Mouse (Mus musculus): ENCODE results near the gene Rad51.

- TF ChIP-seq CTCF (IDR thresholded peaks at IDR 0.05; ENCODE audit: extremely low read depth, insufficient read length, insufficient replicate concordance, low read depth, low read length): no peak
- TF ChIP-seq POLR2A (IDR thresholded peaks at IDR 0.05; ENCODE audit: low read depth, low read length): no peak
Measured at GRCm38 (mm10) chr2:119108554-119108953, 4.0 kb upstream of the Rad51 start.
